Mouse (Mus musculus): ENCODE results near the gene Sel1l2. TPM values are rescaled to one million over a fixed set of nuclear protein-coding genes. Genes with fewer than 3 reads are reported as not detected.

The Sel1l2 gene
- total and polyA plus RNA-seq, 2 experiments from 2014 or later: not detected

DNA sequence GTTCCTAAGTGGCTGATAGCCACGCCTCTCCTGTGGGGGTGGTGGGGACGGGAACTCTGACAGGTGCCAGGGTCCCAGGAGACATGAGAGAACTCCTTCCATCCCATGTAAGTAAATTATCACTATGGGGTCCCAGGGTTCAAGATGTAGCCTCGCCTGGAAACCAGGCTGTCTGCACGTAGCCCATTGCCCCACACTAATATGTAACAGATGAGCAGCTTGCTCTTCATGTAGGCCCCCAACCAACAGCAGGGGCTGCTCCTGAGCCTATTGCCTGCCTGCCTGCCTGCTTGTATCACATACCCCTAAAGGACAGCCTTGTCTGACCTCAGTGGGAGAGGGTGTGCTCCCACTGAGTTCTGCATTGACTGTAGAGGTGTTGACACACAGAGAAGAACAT is 92.4 kb downstream of the Sel1l2 start:
- Histone ChIP-seq H3K9ac (replicated peaks; ENCODE audit: low read depth, low read length) (no peak overlapping the region), H3K27me3 (ENCODE audit: control insufficient read depth, insufficient read depth, low read length) (no peaks in the 10 kb centered on the region), H3K4me1 (ENCODE audit: control insufficient read depth, insufficient read depth) (no peaks in the 10 kb centered on the region), H3K36me3 (replicated peaks; ENCODE audit: control insufficient read depth, insufficient read depth, low read length) (no peaks in the 10 kb centered on the region), H3K27ac (ENCODE audit: low read depth) (no peak overlapping the region), H3K4me3 (ENCODE audit: low read depth, low read length) (no peak overlapping the region), H3K9me3 (replicated peaks; ENCODE audit: control insufficient read depth, low read length) (no peaks in the 10 kb centered on the region), H3K4me2 (ENCODE audit: low read depth, low read length) (no peak overlapping the region)
- WGBS: 29% methylated on average over 4 of the region's 4 CpGs
- ATAC-seq (ENCODE audit: insufficient read depth, low read depth) (no peak), DNase-seq (ENCODE audit: low spot score) (no peak)
- TF ChIP-seq CTCF (IDR thresholded peaks at IDR 0.05; ENCODE audit: low read depth) (no peak), EP300 (IDR thresholded peaks at IDR 0.05; ENCODE audit: low read depth) (no peak)

DNA sequence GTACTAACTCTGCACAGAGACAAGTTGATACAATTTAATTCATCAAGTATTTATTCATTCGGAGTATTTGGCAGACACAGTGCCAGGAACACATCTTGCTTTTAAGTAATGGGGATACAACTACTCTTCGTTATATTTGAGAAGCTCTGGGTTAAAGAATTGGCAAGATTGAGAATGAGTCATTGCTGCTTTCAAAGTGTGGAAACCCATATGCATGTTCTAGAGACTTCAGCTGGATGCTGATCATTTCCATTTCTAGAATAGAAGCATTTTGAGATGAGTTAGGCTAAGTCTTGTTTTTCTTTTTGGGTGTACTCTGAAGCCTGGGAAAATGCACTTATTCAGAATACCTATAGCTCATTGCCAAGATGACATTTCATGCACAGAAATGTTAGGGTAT is 95.7 kb downstream of the Sel1l2 start:
- no peak overlapping the region for H3K4me3 ChIP-seq (ENCODE audit: low read depth, low read length)
- H3K4me1 ChIP-seq (ENCODE audit: control insufficient read depth, insufficient read depth): no peaks in the 10 kb centered on the region
- TF ChIP-seq CTCF (IDR thresholded peaks at IDR 0.05; ENCODE audit: low read depth) (no peak), EP300 (IDR thresholded peaks at IDR 0.05; ENCODE audit: low read depth) (no peak)
- no peaks in the 10 kb centered on the region for H3K27me3 ChIP-seq (ENCODE audit: control insufficient read depth, insufficient read depth, low read length)
- 86% methylated on average over 2 of the region's 2 CpGs for WGBS
- H3K4me2 ChIP-seq (ENCODE audit: low read depth, low read length): no peak overlapping the region
- no peak for ATAC-seq (ENCODE audit: insufficient read depth, low read depth)
- H3K36me3 ChIP-seq (replicated peaks; ENCODE audit: control insufficient read depth, insufficient read depth, low read length): no peaks in the 10 kb centered on the region
- H3K9ac ChIP-seq (replicated peaks; ENCODE audit: low read depth, low read length): no peak overlapping the region
- no peak overlapping the region for H3K27ac ChIP-seq (ENCODE audit: low read depth)
- no peaks in the 10 kb centered on the region for H3K9me3 ChIP-seq (replicated peaks; ENCODE audit: control insufficient read depth, low read length)
- DNase-seq (ENCODE audit: low spot score): no peak

- Histone ChIP-seq H3K36me3 (replicated peaks; ENCODE audit: control insufficient read depth, insufficient read depth, low read length) (no peaks in the 10 kb centered on the region), H3K4me3 (ENCODE audit: low read depth, low read length) (no peak overlapping the region), H3K4me1 (ENCODE audit: control insufficient read depth, insufficient read depth) (no peaks in the 10 kb centered on the region), H3K9me3 (replicated peaks; ENCODE audit: control insufficient read depth, low read length) (no peaks in the 10 kb centered on the region), H3K9ac (replicated peaks; ENCODE audit: low read depth, low read length) (no peak overlapping the region), H3K27ac (ENCODE audit: low read depth) (no peak overlapping the region), H3K27me3 (ENCODE audit: control insufficient read depth, insufficient read depth, low read length) (no peaks in the 10 kb centered on the region), H3K4me2 (ENCODE audit: low read depth, low read length) (no peak overlapping the region)
- TF ChIP-seq EP300 (IDR thresholded peaks at IDR 0.05; ENCODE audit: low read depth) (no peak), CTCF (IDR thresholded peaks at IDR 0.05; ENCODE audit: low read depth) (no peak)
- DNase-seq (ENCODE audit: low spot score): no peak
- WGBS: 58% methylated on average over 8 of the region's 8 CpGs
- no peak for ATAC-seq (ENCODE audit: insufficient read depth, low read depth)
Measured at GRCm38 (mm10) chr2:140280808-140281207, 108.7 kb downstream of the Sel1l2 start.

DNA sequence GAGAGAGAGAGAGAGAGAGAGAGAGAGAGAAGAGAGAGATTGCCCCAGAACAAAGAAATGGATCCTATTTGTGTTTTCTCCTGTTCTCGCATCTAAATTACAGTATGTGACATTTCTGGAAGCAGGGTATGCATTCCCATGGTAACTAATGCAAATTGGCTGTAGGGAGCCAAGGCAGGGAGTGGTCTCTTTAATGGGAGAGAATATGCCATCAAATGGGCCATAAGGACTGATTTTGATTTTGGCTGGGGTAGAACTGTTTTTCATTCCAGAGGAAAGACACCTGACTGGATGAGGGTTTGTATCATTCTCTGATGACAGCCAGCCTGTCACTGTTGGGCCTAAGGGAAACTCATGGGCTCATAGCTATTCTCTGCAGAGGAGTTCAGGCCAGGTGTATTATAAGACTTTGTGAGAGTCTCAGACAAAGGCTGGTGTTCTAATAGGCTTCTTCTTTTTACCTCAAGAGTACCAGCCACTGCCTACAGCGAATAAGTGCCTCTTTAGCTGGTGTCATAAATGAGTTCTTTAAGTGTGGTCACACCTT is 133.8 kb downstream of the Sel1l2 start:
- DNase-seq (ENCODE audit: low spot score): no peak
- WGBS: 80% methylated on average over 2 of the region's 2 CpGs

DNA sequence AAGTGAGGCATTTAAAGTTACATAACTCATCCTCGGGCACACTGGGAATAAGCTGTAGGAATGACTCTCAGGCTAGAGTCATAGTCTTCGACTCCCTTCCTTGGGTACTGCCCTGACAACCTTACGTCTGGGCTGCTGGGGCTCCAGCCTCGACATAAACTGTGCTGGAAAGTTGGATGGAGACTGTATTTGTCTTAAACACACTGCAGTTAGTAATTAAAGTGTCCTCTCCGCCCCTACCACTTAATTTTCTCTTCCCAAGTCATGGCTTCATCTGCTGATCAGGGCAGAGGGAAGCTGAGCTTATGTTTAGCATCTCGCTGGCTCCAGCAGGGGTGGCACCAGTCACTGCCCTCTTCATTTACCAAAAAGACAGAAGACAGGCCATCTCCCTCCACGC is 135.2 kb downstream of the Sel1l2 start:
- no peaks in the 10 kb centered on the region for H3K9me3 ChIP-seq (replicated peaks; ENCODE audit: control insufficient read depth, low read length)
- ATAC-seq (ENCODE audit: insufficient read depth, low read depth): no peak
- no peak overlapping the region for H3K27ac ChIP-seq (ENCODE audit: low read depth)
- no peak overlapping the region for H3K9ac ChIP-seq (replicated peaks; ENCODE audit: low read depth, low read length)
- no peak overlapping the region for H3K4me2 ChIP-seq (ENCODE audit: low read depth, low read length)
- 77% methylated on average over 7 of the region's 7 CpGs for WGBS
- DNase-seq (ENCODE audit: low spot score): no peak
- TF ChIP-seq CTCF (IDR thresholded peaks at IDR 0.05; ENCODE audit: low read depth) (no peak), EP300 (IDR thresholded peaks at IDR 0.05; ENCODE audit: low read depth) (no peak)
- no peaks in the 10 kb centered on the region for H3K27me3 ChIP-seq (ENCODE audit: control insufficient read depth, insufficient read depth, low read length)
- no peak overlapping the region for H3K4me3 ChIP-seq (ENCODE audit: low read depth, low read length)
- no peaks in the 10 kb centered on the region for H3K4me1 ChIP-seq (ENCODE audit: control insufficient read depth, insufficient read depth)
- H3K36me3 ChIP-seq (replicated peaks; ENCODE audit: control insufficient read depth, insufficient read depth, low read length): no peaks in the 10 kb centered on the region

More for the DNA sequence above, 133.8 kb downstream of the Sel1l2 start:
- Histone ChIP-seq H3K27me3 (ENCODE audit: control insufficient read depth, insufficient read depth, low read length) (no peaks in the 10 kb centered on the region), H3K9ac (replicated peaks; ENCODE audit: low read depth, low read length) (no peak overlapping the region), H3K9me3 (replicated peaks; ENCODE audit: control insufficient read depth, low read length) (no peaks in the 10 kb centered on the region), H3K27ac (ENCODE audit: low read depth) (no peak overlapping the region), H3K4me3 (ENCODE audit: low read depth, low read length) (no peak overlapping the region), H3K36me3 (replicated peaks; ENCODE audit: control insufficient read depth, insufficient read depth, low read length) (no peaks in the 10 kb centered on the region), H3K4me1 (ENCODE audit: control insufficient read depth, insufficient read depth) (no peaks in the 10 kb centered on the region), H3K4me2 (ENCODE audit: low read depth, low read length) (no peak overlapping the region)
- no peak for ATAC-seq (ENCODE audit: insufficient read depth, low read depth)
- TF ChIP-seq CTCF (IDR thresholded peaks at IDR 0.05; ENCODE audit: low read depth): no peak
- no peak for TF ChIP-seq EP300 (IDR thresholded peaks at IDR 0.05; ENCODE audit: low read depth)

DNA sequence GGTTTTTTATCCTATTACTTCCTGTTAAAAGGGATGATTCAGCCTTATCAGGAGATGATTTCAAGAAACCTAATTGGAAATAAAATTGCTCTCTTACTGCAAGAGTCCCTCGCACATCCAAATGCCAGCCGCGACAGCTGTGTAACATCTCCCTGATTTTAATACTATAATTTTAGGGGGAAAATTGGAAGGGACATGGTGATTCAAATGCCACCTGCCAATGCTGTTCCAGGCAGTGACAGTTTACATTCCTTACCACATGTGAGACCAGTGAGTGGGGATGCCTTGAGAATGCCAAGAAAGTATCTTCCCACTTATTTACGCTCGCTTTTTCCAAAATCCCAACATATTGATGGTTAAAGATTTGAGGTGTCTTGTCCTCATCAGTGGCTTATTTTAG is 146.4 kb downstream of the Sel1l2 start:
- 91% methylated on average over 5 of the region's 5 CpGs for WGBS
- H3K27me3 ChIP-seq (ENCODE audit: control insufficient read depth, insufficient read depth, low read length): no peaks in the 10 kb centered on the region
- H3K4me3 ChIP-seq (ENCODE audit: low read depth, low read length): no peak overlapping the region

More for the DNA sequence above, 146.4 kb downstream of the Sel1l2 start:
- no peak overlapping the region for H3K27ac ChIP-seq (ENCODE audit: low read depth)
- H3K9ac ChIP-seq (replicated peaks; ENCODE audit: low read depth, low read length): no peak overlapping the region
- H3K4me2 ChIP-seq (ENCODE audit: low read depth, low read length): no peak overlapping the region
- H3K9me3 ChIP-seq (replicated peaks; ENCODE audit: control insufficient read depth, low read length): no peaks in the 10 kb centered on the region
- no peak for DNase-seq (ENCODE audit: low spot score)
- TF ChIP-seq EP300 (IDR thresholded peaks at IDR 0.05; ENCODE audit: low read depth) (no peak), CTCF (IDR thresholded peaks at IDR 0.05; ENCODE audit: low read depth) (no peak)
- H3K4me1 ChIP-seq (ENCODE audit: control insufficient read depth, insufficient read depth): 0 out of 2 replicates have a peak, but pooled peaks cover 4% of the 10 kb centered on the region
- ATAC-seq (ENCODE audit: insufficient read depth, low read depth): no peak
- H3K36me3 ChIP-seq (replicated peaks; ENCODE audit: control insufficient read depth, insufficient read depth, low read length): no peaks in the 10 kb centered on the region

Measured in heart, postnatal 0 days (tissue).